Mouse (Mus musculus): Measurements from ENCODE around the gene Duoxa2. TPM values are rescaled to one million over a fixed set of nuclear protein-coding genes. Genes with fewer than 3 reads are reported as not detected.

The Duoxa2 gene
- polyA plus RNA-seq (2014; fragmentation: Nextera tagmentation; extraction: Ambion mirVana) = 0.71 TPM in 1 of 2 replicates, not detected in the other

DNA sequence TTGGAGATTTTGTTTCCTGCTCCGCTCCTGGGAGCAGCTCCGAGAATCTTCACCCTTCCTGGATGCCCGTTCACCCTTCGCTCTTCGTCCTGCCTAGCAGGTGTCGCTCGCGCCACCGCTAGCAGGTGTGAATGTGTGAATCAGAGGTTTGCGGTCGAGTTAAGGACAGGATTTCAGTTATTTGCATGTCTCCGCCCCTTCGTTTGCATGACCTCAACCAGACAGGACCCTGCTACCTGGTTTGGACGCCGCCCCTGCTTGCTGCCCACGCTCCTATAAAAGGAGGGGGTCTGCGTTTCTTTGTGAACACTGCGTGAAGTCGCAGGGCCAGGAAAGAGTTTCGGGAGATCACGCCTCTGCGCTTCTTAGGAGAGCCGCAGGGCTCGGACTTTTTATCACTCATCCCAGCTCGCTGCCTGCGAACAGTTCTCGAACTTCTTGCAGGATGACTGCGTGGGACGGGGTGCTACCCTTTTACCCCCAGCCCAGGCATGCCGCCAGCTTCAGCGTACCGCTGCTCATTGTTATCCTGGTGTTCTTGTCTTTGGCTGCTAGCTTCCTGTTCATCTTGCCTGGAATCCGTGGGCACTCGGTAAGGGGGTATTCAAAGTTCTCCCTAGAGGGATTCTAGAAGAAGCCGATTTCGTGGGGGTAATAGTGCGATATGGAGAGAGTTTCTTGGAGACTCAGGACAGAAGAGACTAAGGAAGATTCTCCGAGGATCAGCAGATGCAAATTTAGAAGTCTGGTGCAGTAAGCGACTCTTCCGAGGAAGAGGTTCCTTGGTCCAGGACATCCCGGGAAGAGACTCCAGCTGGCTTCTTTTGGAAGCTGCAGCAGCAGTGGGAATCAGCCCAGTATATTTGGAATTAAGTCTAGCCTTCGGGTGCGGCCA lies at the start of gene Duoxa2:
TSS of gene Duoxa2 (plus strand) at position 305 of the 895 bp plus-strand sequence.
- no peaks in the 10 kb centered on the region for H3K36me3 ChIP-seq (ENCODE audit: control insufficient read depth, insufficient read depth, low read length)
- peak; percentile 58 for DNase-seq (ENCODE audit: low spot score)
- H3K4me3 ChIP-seq (ENCODE audit: low read depth, low read length) = peak within 1 kb of the TSS; percentile 26
- H3K9ac ChIP-seq (ENCODE audit: low read depth, low read length) = no peak within 1 kb of the TSS
- H3K27ac ChIP-seq (replicated peaks; ENCODE audit: low read depth, low read length) = no peak within 1 kb of the TSS
- WGBS = 1% methylated on average over 43 of the region's 43 CpGs
- peak within 1 kb of the TSS; percentile 51 for H3K4me2 ChIP-seq (ENCODE audit: low read depth, low read length)
- peaks cover 10% of the 10 kb centered on the region for H3K4me1 ChIP-seq (ENCODE audit: control insufficient read depth, insufficient read depth, low read length)
- H3K9me3 ChIP-seq (ENCODE audit: control insufficient read depth, low read length) = no peaks in the 10 kb centered on the region
- no peak for ATAC-seq (ENCODE audit: low read depth)
- H3K27me3 ChIP-seq (replicated peaks; ENCODE audit: control insufficient read depth, insufficient read depth, low read length) = peaks cover 97% of the 10 kb centered on the region

- Histone ChIP-seq H3K9ac (ENCODE audit: low read depth, low read length) (no peak overlapping the region), H3K4me3 (ENCODE audit: low read depth, low read length) (no peak overlapping the region), H3K27ac (replicated peaks; ENCODE audit: low read depth, low read length) (no peak overlapping the region), H3K9me3 (ENCODE audit: control insufficient read depth, low read length) (no peaks in the 10 kb centered on the region), H3K4me1 (ENCODE audit: control insufficient read depth, insufficient read depth, low read length) (no peaks in the 10 kb centered on the region), H3K27me3 (replicated peaks; ENCODE audit: control insufficient read depth, insufficient read depth, low read length) (no peaks in the 10 kb centered on the region), H3K36me3 (ENCODE audit: control insufficient read depth, insufficient read depth, low read length) (no peaks in the 10 kb centered on the region), H3K4me2 (ENCODE audit: low read depth, low read length) (no peak overlapping the region)
- no peak for ATAC-seq (ENCODE audit: low read depth)
- no peak for DNase-seq (ENCODE audit: low spot score)
- 92% methylated on average over 5 of the region's 5 CpGs for WGBS
Measured at GRCm38 (mm10) chr2:122255997-122256396, 42.7 kb upstream of the Duoxa2 start.

DNA sequence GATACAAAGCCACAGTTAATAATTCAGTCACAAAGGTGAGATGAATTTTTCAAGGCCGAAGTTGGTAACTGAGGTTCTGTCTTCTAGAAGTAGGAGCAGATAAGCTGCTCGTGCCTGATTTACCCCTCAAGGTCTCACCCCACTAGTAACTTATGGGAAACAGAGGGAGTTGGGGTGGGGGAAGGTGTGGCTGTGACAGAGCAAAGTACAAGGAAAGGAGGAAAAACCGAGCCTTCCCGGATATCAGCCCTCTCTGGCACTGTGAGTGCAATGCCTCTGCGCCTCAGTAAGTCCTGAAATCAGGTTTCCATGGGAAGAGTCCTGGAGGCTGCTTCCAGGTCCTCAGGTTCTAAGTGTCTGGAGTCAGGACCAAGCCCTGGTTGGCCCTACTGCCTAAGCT lies 38.0 kb upstream of the Duoxa2 start:
- Histone ChIP-seq H3K9ac (ENCODE audit: low read depth, low read length) (no peak overlapping the region), H3K27me3 (replicated peaks; ENCODE audit: control insufficient read depth, insufficient read depth, low read length) (no peaks in the 10 kb centered on the region), H3K4me1 (ENCODE audit: control insufficient read depth, insufficient read depth, low read length) (no peaks in the 10 kb centered on the region), H3K27ac (replicated peaks; ENCODE audit: low read depth, low read length) (no peak overlapping the region), H3K36me3 (ENCODE audit: control insufficient read depth, insufficient read depth, low read length) (no peaks in the 10 kb centered on the region), H3K4me3 (ENCODE audit: low read depth, low read length) (no peak overlapping the region), H3K9me3 (ENCODE audit: control insufficient read depth, low read length) (no peaks in the 10 kb centered on the region), H3K4me2 (ENCODE audit: low read depth, low read length) (no peak overlapping the region)
- 82% methylated on average over 5 of the region's 5 CpGs for WGBS
- DNase-seq (ENCODE audit: low spot score) (no peak), ATAC-seq (ENCODE audit: low read depth) (no peak)

DNA sequence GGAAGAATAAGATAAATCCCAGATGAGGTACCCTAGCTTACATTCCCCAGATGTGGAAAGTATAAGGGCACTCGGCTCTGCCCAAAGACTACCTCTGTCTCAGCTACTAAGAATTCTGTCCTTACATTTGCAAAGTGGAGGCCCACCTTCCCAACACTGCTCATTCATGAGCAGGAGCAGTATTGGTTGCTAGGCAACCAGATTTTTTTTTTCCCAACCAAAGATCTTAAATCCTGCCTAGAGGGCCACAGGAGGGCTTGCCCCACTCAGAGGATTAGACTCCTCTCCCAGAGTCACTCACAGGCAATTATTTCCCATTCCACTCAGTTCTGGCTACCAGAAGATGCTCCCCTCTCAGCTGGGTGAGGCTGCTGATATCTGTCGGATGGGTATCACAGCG lies 34.0 kb upstream of the Duoxa2 start:
- Histone ChIP-seq H3K9ac (ENCODE audit: low read depth, low read length) (no peak overlapping the region), H3K27me3 (replicated peaks; ENCODE audit: control insufficient read depth, insufficient read depth, low read length) (no peaks in the 10 kb centered on the region), H3K4me3 (ENCODE audit: low read depth, low read length) (no peak overlapping the region), H3K4me1 (ENCODE audit: control insufficient read depth, insufficient read depth, low read length) (no peaks in the 10 kb centered on the region), H3K4me2 (ENCODE audit: low read depth, low read length) (no peak overlapping the region), H3K36me3 (ENCODE audit: control insufficient read depth, insufficient read depth, low read length) (no peaks in the 10 kb centered on the region), H3K27ac (replicated peaks; ENCODE audit: low read depth, low read length) (no peak overlapping the region), H3K9me3 (ENCODE audit: control insufficient read depth, low read length) (no peaks in the 10 kb centered on the region)
- DNase-seq (ENCODE audit: low spot score) (peak; percentile 73), ATAC-seq (ENCODE audit: low read depth) (peak; percentile 33; the same call in 1 of the 2 replicates)
- 62% methylated on average over 3 of the region's 3 CpGs for WGBS

- Histone ChIP-seq H3K9me3 (ENCODE audit: control insufficient read depth, low read length) (no peaks in the 10 kb centered on the region), H3K27ac (replicated peaks; ENCODE audit: low read depth, low read length) (no peak overlapping the region), H3K4me2 (ENCODE audit: low read depth, low read length) (no peak overlapping the region), H3K4me1 (ENCODE audit: control insufficient read depth, insufficient read depth, low read length) (no peaks in the 10 kb centered on the region), H3K36me3 (ENCODE audit: control insufficient read depth, insufficient read depth, low read length) (no peaks in the 10 kb centered on the region), H3K4me3 (ENCODE audit: low read depth, low read length) (no peak overlapping the region), H3K27me3 (replicated peaks; ENCODE audit: control insufficient read depth, insufficient read depth, low read length) (no peaks in the 10 kb centered on the region), H3K9ac (ENCODE audit: low read depth, low read length) (no peak overlapping the region)
- ATAC-seq (ENCODE audit: low read depth) (no peak), DNase-seq (ENCODE audit: low spot score) (no peak)
- WGBS = 89% methylated on average over 7 of the region's 7 CpGs
Measured at GRCm38 (mm10) chr2:122266407-122267193, 32.1 kb upstream of the Duoxa2 start.

DNA sequence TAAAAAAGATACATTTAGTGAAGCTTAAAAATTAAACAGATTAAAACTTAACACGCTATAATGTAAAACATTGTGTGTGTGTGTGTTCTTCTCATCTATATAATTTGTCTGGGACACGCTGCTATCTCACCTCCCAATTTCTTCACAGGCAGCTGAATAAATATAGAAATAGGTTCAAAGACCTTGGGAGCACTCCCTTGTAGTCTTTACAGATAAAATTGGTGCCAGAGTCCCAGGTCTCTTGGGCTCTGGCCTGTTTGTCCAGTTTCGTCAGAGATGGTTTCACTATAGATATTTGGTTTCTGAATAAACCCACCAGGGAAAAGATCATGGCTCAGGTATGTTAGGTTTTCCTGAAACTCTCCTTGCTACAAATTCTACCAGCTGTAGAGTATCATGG lies 19.9 kb upstream of the Duoxa2 start:
- Histone ChIP-seq H3K4me1 (ENCODE audit: control insufficient read depth, insufficient read depth, low read length) (no peaks in the 10 kb centered on the region), H3K9me3 (ENCODE audit: control insufficient read depth, low read length) (no peaks in the 10 kb centered on the region), H3K27me3 (replicated peaks; ENCODE audit: control insufficient read depth, insufficient read depth, low read length) (no peaks in the 10 kb centered on the region), H3K4me3 (ENCODE audit: low read depth, low read length) (no peak overlapping the region), H3K4me2 (ENCODE audit: low read depth, low read length) (no peak overlapping the region), H3K27ac (replicated peaks; ENCODE audit: low read depth, low read length) (no peak overlapping the region), H3K9ac (ENCODE audit: low read depth, low read length) (no peak overlapping the region), H3K36me3 (ENCODE audit: control insufficient read depth, insufficient read depth, low read length) (no peaks in the 10 kb centered on the region)
- DNase-seq (ENCODE audit: low spot score) (no peak), ATAC-seq (ENCODE audit: low read depth) (no peak)
- 76% methylated on average over 3 of the region's 3 CpGs for WGBS

- Histone ChIP-seq H3K4me1 (ENCODE audit: control insufficient read depth, insufficient read depth, low read length) (no peaks in the 10 kb centered on the region), H3K9ac (ENCODE audit: low read depth, low read length) (no peak overlapping the region), H3K36me3 (ENCODE audit: control insufficient read depth, insufficient read depth, low read length) (no peaks in the 10 kb centered on the region), H3K27ac (replicated peaks; ENCODE audit: low read depth, low read length) (no peak overlapping the region), H3K9me3 (ENCODE audit: control insufficient read depth, low read length) (no peaks in the 10 kb centered on the region), H3K4me2 (ENCODE audit: low read depth, low read length) (no peak overlapping the region), H3K27me3 (replicated peaks; ENCODE audit: control insufficient read depth, insufficient read depth, low read length) (no peaks in the 10 kb centered on the region), H3K4me3 (ENCODE audit: low read depth, low read length) (no peak overlapping the region)
- WGBS = 86% methylated on average over 9 of the region's 9 CpGs
- no peak for ATAC-seq (ENCODE audit: low read depth)
- no peak for DNase-seq (ENCODE audit: low spot score)
Measured at GRCm38 (mm10) chr2:122284091-122284490, 14.6 kb upstream of the Duoxa2 start.

GRCm38 (mm10) chr2:122286137-122286536 lies 12.6 kb upstream of the Duoxa2 start:
- Histone ChIP-seq H3K9ac (ENCODE audit: low read depth, low read length) (no peak overlapping the region), H3K4me2 (ENCODE audit: low read depth, low read length) (no peak overlapping the region), H3K9me3 (ENCODE audit: control insufficient read depth, low read length) (no peaks in the 10 kb centered on the region), H3K4me1 (ENCODE audit: control insufficient read depth, insufficient read depth, low read length) (no peaks in the 10 kb centered on the region), H3K27me3 (replicated peaks; ENCODE audit: control insufficient read depth, insufficient read depth, low read length) (no peaks in the 10 kb centered on the region), H3K4me3 (ENCODE audit: low read depth, low read length) (no peak overlapping the region), H3K27ac (replicated peaks; ENCODE audit: low read depth, low read length) (no peak overlapping the region), H3K36me3 (ENCODE audit: control insufficient read depth, insufficient read depth, low read length) (no peaks in the 10 kb centered on the region)
- ATAC-seq (ENCODE audit: low read depth) (no peak), DNase-seq (ENCODE audit: low spot score) (peak; percentile 38)
- 56% methylated on average over 7 of the region's 7 CpGs for WGBS
